18 mouse cellular contexts compared by ENCODE assay signal in genomic region chr13:38377355-38377754, GRCm38 (mm10). TPM values are rescaled to one million over a fixed set of nuclear protein-coding genes. Genes with fewer than 3 reads are reported as not detected.
DNase-seq lines count a peak whose midpoint lies in the region; ATAC-seq and TF ChIP-seq lines count a peak whose summit lies in the region.
"Had no signal": no experiment of that assay in that cellular context is flagged by ENCODE, and none has a peak within 500 bp of the region (broad histone marks: within the 10 kb centered on the region; RNA-seq: fewer than 3 reads in every experiment).

No protein-coding gene starts in this region.

- no peak for ATAC-seq in lung, postnatal 0 days
- ATAC-seq: activated CD4-positive, CD25-positive, alpha-beta regulatory T cell, adult 4 months; forebrain, embryonic 13.5 days; inflammation-experienced regulatory T-cells, adult 6 months; liver, postnatal 0 days had no signal

- H3K4me2 ChIP-seq in lung, postnatal 0 days (replicated peaks; ENCODE audit: low read depth, low read length): no peak overlapping the region
- H3K4me2 ChIP-seq: forebrain, embryonic 13.5 days; hindbrain, embryonic 13.5 days; limb, embryonic 15.5 days had no signal

- no peak for TF ChIP-seq EP300 in lung, postnatal 0 days (IDR thresholded peaks at IDR 0.05)

- H3K27ac ChIP-seq in lung, postnatal 0 days (ENCODE audit: low read length): no peak overlapping the region
- H3K27ac ChIP-seq: forebrain, embryonic 13.5 days; hindbrain, embryonic 13.5 days; limb, embryonic 15.5 days had no signal

- H3K9ac ChIP-seq in lung, postnatal 0 days (replicated peaks; ENCODE audit: low read depth): no peak overlapping the region
- H3K9ac ChIP-seq: forebrain, embryonic 13.5 days; hindbrain, embryonic 13.5 days; limb, embryonic 15.5 days; liver, postnatal 0 days had no signal

- DNase-seq in heart, adult 11 months: peak; percentile 95
- DNase-seq in heart, postnatal 10 days: no peak
- peak; percentile 19 for DNase-seq in lung, postnatal 36 days
- no peak for DNase-seq in lung, postnatal 0 days (ENCODE audit: low spot score)
- peak; percentile 11 for DNase-seq in adrenal gland, postnatal 25 days
- peak; percentile 43 for DNase-seq in skeletal muscle tissue, adult 2 months (ENCODE audit: low read depth, low spot score)
- no peak for DNase-seq in MN1 (ENCODE audit: low spot score)
- DNase-seq: cerebellum, adult 9-11 months; kidney, adult 2 months; kidney, postnatal 10 days; liver, postnatal 0 days; lung, postnatal 14 days; thymus, postnatal 25 days had no signal

- intact Hi-C loops in heart, postnatal 10 days (cut with DNase I): no loop called here

- WGBS in lung, postnatal 0 days: 80% methylated on average over 9 of the region's 9 CpGs

- H3K36me3 ChIP-seq in lung, postnatal 0 days (ENCODE audit: insufficient read depth, low read length): no peaks in the 10 kb centered on the region
- H3K36me3 ChIP-seq: hindbrain, embryonic 13.5 days; limb, embryonic 15.5 days had no signal

- H3K4me1 ChIP-seq in lung, postnatal 0 days (ENCODE audit: insufficient read depth, low read depth, low read length): no peaks in the 10 kb centered on the region
- H3K4me1 ChIP-seq: forebrain, embryonic 13.5 days; hindbrain, embryonic 13.5 days had no signal

- H3K27me3 ChIP-seq in lung, postnatal 0 days (replicated peaks; ENCODE audit: insufficient read depth, low read length): no peaks in the 10 kb centered on the region
- H3K27me3 ChIP-seq: forebrain, embryonic 13.5 days; hindbrain, embryonic 13.5 days; limb, embryonic 15.5 days had no signal

- no peaks in the 10 kb centered on the region; the same call in 1 of the 2 replicates for H3K9me3 ChIP-seq in lung, postnatal 0 days (ENCODE audit: low read length)
- H3K9me3 ChIP-seq: hindbrain, embryonic 13.5 days had no signal

- no peak overlapping the region for H3K4me3 ChIP-seq in lung, postnatal 0 days (ENCODE audit: low read depth, low read length)
- H3K4me3 ChIP-seq: forebrain, embryonic 13.5 days; hindbrain, embryonic 13.5 days; limb, embryonic 15.5 days had no signal

- TF ChIP-seq CTCF in lung, postnatal 0 days (IDR thresholded peaks at IDR 0.05): no peak

RNA-seq across cellular contexts. Expression of gene Bmp6, which starts 32.4 kb away (rescaled TPM):
- total RNA-seq in heart, postnatal 10 days (2021): 10 to 100 TPM; 18.8 to 20.3 TPM
- polyA plus RNA-seq in lung, postnatal 0 days (2015; fragmentation: Nextera tagmentation; extraction: Ambion mirVana): 3.0 and 3.8 TPM in 2 replicates
- 7.2 and 7.8 TPM in 2 replicates for total RNA-seq in adrenal gland, postnatal 25 days (2021)
- polyA plus RNA-seq: activated CD4-positive, CD25-positive, alpha-beta regulatory T cell, adult 4 months; inflammation-experienced regulatory T-cells, adult 6 months had no signal

Comparison
In these comparisons a context has a peak if more than half of its experiments do, and no peak if none do; other contexts are left out.
1. DNase-seq: peak in heart, adult 11 months (single experiment), lung, postnatal 36 days (single experiment), adrenal gland, postnatal 25 days (single experiment) and skeletal muscle tissue, adult 2 months (single experiment); none in heart, postnatal 10 days (0 of 2), lung, postnatal 0 days (single experiment) and MN1 (single experiment).